Mouse (Mus musculus): ENCODE measurements around the gene Limch1. TPM values are rescaled to one million over a fixed set of nuclear protein-coding genes. Genes with fewer than 3 reads are reported as not detected.

Gene Limch1
- polyA plus RNA-seq, 3 experiments from 2014 or later, result 0.45 TPM; not detected in 2

GRCm38 (mm10) chr5:66836892-66837291 is 91.3 kb downstream of the Limch1 start:
- no peak for ATAC-seq

GRCm38 (mm10) chr5:66841971-66842370 is 96.3 kb downstream of the Limch1 start:
- ATAC-seq, result no peak

DNA sequence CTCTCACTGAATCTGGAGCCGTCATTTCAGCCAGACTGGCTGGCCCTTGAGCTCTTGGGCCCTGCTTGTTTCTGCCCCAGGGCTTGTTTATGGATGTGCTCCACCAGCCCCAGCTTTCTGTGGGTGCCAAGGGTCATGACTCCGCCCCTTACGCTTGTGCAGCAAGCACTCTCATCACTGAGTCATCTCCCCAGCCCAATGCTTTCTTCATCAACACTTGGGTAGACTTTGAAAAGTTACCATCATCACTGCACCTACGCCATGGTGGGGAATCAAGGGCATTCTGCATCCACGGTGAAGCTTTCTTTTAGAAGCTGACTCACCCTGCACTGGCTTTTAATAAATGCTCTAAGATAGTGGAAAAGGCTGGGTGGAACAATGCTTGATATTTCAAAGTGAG is 97.1 kb downstream of the Limch1 start:
- ATAC-seq, result no peak

DNA sequence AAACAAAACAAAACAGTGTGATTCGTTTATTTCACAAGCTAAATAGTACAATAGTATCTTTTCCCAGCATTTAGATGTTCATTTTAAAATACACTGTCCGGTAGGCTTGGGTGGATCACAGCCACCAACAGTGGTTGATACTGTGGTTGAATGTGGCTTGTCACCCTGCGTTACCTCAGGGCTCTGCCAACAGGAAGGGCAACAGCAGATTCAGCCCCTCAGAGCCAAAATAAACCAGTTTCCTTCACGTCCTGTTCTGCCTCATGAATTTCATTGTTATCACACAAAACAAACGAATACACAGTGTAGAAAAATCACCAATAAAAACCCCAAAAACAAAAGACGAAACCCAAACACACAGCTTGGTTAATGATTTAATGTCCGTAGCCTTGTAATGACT is 102.5 kb downstream of the Limch1 start:
- ATAC-seq, result no peak

- ATAC-seq, result no peak
These were observed 103.5 kb downstream of the Limch1 start for GRCm38 (mm10) chr5:66849148-66849547.

DNA sequence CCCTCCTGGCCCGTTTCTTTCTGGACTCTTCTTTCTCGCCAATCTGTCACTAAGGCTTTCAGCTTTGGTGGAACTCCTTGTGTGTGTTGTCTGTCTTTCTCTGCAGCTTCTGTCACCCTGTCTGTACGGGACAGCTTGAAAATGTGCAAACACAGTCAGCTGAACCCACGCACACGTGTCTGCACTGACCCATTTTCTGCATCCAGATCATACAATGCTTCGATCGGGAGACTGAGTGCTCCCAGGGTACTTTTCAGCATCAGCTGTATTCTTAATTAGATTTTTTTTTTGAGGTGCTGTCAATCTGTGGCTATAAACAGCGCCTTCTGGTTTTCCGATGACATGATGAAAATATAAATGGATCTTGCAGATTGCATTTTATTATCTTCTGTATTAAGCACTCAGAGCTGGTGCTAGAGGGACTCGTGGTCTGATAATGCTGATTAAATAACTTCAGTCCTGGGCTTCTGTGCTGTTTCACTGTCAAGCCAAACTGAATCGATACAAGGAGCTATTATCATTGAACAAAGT is 105.2 kb downstream of the Limch1 start:
- ATAC-seq, result no peak

GRCm38 (mm10) chr5:66851708-66852107 is 106.1 kb downstream of the Limch1 start:
- ATAC-seq, result no peak

DNA sequence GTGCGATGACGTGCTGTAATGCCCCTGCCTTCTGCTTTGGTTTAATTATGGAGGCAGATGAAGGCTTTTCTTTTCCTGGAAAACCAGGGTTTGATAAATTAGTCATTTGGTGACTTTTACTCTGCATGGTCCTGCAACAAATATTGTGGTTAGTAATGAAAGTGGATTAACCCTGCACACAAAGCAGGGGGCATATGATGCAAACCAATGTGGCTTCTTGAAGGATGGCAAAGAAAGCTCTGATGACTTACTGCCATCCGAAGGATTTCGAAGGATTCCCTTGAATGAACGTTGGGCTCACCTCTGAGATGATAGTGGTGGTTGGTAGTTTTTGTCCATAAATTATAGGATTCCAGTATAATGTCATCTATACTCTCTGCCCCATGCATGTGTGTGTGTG is 108.6 kb downstream of the Limch1 start:
- no peak for ATAC-seq

- no peak for ATAC-seq
These were observed 109.9 kb downstream of the Limch1 start for GRCm38 (mm10) chr5:66855358-66856107.

- no peak for ATAC-seq
These were observed 113.9 kb downstream of the Limch1 start for GRCm38 (mm10) chr5:66859506-66859905.

GRCm38 (mm10) chr5:66861232-66862035 is 115.8 kb downstream of the Limch1 start:
- ATAC-seq, result no peak

- ATAC-seq, result no peak
These were observed 116.5 kb downstream of the Limch1 start for GRCm38 (mm10) chr5:66862151-66862550.

DNA sequence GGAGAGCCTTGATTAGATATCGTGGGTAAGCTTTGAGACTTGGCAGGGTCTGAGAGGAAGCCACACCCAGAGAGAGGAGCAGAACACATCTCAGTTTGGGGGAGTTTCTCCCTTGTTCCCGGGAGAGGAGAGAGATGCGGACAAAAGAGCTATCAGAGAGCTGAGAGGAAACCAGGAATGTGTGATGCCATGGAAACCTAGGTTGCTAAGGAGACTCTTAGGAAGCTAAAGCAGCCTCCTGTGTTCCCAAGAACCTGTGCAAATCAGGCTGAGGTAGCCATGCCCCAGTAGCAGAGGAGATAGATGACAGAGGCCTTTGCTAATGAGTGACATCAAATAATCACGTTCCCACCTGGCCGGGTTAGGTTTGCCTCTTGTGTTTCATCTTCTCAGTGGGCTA is 119.6 kb downstream of the Limch1 start:
- no peak for ATAC-seq

DNA sequence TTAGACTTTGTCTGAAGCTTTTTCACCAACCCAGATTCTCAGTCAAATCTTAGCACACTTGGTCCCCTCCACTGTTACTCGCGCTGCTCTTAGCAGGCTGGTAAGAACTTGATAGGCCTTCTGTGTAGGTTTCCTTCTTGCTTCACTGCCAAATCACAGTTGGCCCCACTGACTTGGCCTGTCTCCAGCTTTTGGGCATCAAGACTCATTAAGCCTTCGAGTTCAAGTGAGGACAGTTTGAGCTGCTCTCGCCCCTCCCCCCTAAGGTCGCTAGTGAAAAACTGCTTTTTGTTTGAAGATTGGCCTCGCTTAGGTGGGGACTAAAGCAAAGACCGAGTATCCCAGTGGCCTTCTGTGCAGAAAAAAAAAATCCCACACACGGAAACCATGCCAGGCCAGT is 120.4 kb downstream of the Limch1 start:
- no peak for ATAC-seq

DNA sequence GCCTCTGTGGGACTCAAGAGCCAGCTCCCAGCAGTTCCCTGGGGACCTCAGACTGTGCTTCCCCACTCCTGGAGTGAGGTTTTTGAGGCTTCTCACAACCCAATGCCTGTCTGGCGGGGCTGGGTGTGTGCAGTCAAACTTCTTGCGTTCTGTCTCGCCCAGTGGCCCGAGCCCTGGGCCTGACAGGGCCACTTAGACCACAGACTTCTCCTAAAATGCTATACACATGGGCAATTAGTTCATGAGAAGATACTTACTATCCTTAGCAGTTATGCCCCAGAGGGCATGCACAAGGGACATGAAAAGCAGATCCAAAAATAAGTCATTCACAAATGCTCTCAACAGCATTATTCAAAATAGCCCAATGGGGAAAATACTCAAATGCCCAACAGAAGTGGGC is 123.9 kb downstream of the Limch1 start:
- ATAC-seq, result no peak

GRCm38 (mm10) chr5:66871521-66872050 is 126.0 kb downstream of the Limch1 start:
- ATAC-seq, result no peak

GRCm38 (mm10) chr5:66872053-66872452 is 126.4 kb downstream of the Limch1 start:
- ATAC-seq, result no peak

GRCm38 (mm10) chr5:66872681-66873080 is 127.1 kb downstream of the Limch1 start:
- ATAC-seq, result no peak

DNA sequence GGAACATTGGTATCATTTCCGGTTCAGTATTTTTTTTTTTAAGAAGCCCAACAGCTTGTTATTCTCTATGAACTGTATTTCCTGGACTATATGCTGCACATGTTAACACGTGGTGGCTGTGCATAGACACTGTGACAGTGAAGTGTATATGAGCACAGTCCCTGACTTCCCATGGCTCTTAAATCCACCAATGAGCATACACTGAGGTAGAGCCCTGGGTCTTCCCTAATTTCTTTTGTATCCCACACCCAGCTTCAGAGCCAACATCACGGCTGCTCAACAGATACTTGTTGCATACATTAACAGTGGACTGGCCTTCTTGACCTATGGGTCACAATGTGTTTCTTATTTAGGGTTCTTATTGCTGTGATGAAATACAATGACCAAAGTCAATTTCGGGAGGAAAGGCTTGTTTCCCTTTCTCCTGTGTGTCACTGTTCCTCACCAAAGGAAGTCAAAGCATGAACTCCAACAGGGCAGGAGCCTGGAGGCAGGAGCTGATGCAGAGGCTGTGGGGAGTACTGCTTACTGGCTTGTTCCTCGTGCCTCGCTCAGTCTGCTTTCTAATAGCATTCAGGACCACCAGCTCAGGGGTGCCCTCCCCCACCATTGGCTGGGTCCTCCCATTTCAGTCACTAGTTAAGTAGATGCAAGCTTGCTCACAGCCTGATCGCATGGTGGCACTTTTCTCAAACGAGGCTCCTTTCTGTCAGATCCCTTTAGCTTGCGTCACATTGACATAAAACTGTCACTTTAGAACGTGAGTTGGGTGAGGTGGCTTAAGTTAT is 130.6 kb downstream of the Limch1 start:
- ATAC-seq, result no peak

GRCm38 (mm10) chr5:66877066-66877465 is 131.4 kb downstream of the Limch1 start:
- no peak for ATAC-seq

DNA sequence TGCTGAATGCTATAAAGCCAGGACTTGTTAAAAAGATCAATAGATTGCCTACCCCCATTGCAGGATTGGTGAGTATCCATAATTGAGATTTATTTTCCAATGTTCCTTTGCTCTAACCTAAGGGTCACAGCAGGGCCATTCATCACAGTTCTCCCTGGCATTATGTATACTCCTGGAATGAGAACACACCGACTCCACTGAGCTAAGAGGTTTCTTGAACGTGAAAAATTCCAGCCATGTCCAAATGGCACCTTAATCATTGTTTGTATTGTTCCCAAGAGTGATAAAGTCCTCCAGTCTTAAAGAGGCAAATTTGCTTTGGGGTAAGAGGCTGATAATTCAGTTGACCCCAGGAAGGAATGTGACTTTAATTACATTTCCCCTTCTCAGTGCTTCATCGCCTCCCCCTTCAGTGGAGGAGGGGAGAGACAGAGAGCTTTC is 136.3 kb downstream of the Limch1 start:
- no peak for ATAC-seq

DNA sequence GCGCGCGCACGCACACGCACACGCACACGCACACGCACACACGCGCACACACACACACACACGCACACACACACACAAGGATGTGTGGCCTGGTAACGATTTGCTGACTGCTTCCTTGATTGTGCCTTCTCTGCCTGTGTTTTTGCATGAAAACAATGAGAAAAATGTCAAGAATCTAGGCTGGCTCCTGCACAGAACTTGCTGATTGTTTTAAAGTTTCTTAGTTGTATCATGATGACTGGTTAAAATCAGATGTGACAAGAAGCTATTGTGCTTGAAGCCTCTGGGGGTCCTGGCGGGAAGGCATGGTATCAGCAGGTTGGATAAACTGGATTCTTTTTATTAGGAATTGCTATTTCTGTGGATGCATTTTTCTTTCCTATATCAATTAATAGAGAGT is 137.1 kb downstream of the Limch1 start:
- ATAC-seq, result no peak

DNA sequence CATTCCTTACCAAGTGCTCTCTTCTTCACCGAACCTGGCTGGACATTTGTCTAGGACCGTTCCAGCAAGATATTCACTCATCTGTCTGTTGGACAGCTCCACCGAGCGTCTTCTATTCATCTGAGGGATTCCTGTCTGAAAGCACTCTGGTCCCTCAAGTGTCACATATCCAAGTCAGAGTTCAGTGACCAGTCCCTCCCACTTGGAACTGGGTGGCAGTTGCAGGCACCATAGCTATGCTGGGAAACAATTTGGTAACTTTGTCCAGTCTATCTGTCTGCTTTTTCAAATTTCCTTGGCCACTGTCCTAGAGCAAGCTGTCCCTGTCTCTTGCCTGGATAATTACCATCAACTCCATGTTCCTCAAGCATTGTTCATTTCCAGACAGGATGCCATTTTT is 138.9 kb downstream of the Limch1 start:
- ATAC-seq, result no peak

Measured in inflammation-experienced regulatory T-cells, adult 6 months (primary cell).